Mouse (Mus musculus) ES-E14 (cell line): Measurements from ENCODE around the gene Rgs3. TPM values are rescaled to one million over a fixed set of nuclear protein-coding genes. Genes with fewer than 3 reads are reported as not detected.

Experiments
- DNase-seq: peaks from one replicate; pipeline ENCODE4 v3.0.0-alpha.2; 2013; ENCODE audit warnings: low read depth, low spot score
- H3K27ac ChIP-seq: 2 replicates; pipeline ENCODE4 v1.5.1; 2012; ENCODE audit warnings: low read depth, mild to moderate bottlenecking, low read length, moderate library complexity, mixed read lengths; ENCODE audit not compliant: poor library complexity, insufficient read depth, severe bottlenecking
- H3K36me3 ChIP-seq: 2 replicates; pipeline ENCODE4 v1.6.1; 2012; ENCODE audit warnings: mild to moderate bottlenecking, low read length, moderate library complexity, mixed read lengths; ENCODE audit not compliant: control insufficient read depth, poor library complexity, insufficient read depth, severe bottlenecking
- H3K4me1 ChIP-seq, 2 experiments: fragments of 150-350 bp in 1 of 2; sonication (generic) in 1 of 2; 2 replicates each; pipeline ENCODE4 v1.6.1; 2012; ENCODE audit warnings: low read length in 2 of 2, mild to moderate bottlenecking in 1 of 2, mixed read lengths in 1 of 2; ENCODE audit not compliant: control insufficient read depth in 2 of 2, insufficient read depth in 2 of 2, poor library complexity in 1 of 2
- H3K4me3 ChIP-seq, 2 experiments: fragments of 150-350 bp in 1 of 2; sonication (generic) in 1 of 2; 2 replicates each; pipeline ENCODE4 v1.5.1; 2012; ENCODE audit warnings: low read length in 2 of 2, low read depth in 1 of 2, mild to moderate bottlenecking in 1 of 2, mixed read lengths in 1 of 2; ENCODE audit not compliant: insufficient read depth in 1 of 2, poor library complexity in 1 of 2, severe bottlenecking in 1 of 2
- H3K9ac ChIP-seq: 2 replicates; pipeline ENCODE4 v1.6.1; 2012; ENCODE audit warnings: low read depth, mild to moderate bottlenecking, low read length, mixed read lengths; ENCODE audit not compliant: poor library complexity, insufficient read depth, severe bottlenecking
- H3K9me3 ChIP-seq: fragments of 150-350 bp; sonication (generic); 2 replicates; pipeline ENCODE4 v1.6.1; 2012; ENCODE audit warnings: low read depth, mild to moderate bottlenecking, low read length; ENCODE audit not compliant: control insufficient read depth, insufficient read depth
- CHD2 ChIP-seq: IDR thresholded peaks from 2 replicates; pipeline ENCODE4 v1.6.1; 2014; ENCODE audit warnings: mild to moderate bottlenecking, low read depth, low read length, inconsistent platforms
- HCFC1 ChIP-seq: IDR thresholded peaks from 2 replicates; pipeline ENCODE4 v1.6.1; 2012; ENCODE audit warnings: low read length, inconsistent platforms, borderline replicate concordance; ENCODE audit not compliant: insufficient read depth
- MAFK ChIP-seq: IDR thresholded peaks from 2 replicates; pipeline ENCODE4 v1.6.1; 2014; ENCODE audit warnings: mild to moderate bottlenecking, low read depth, low read length, inconsistent platforms; ENCODE audit not compliant: insufficient read depth
- ZC3H11A ChIP-seq: IDR thresholded peaks from 2 replicates; pipeline ENCODE4 v1.6.1; 2012; ENCODE audit warnings: low read depth, mild to moderate bottlenecking, inconsistent platforms, low read length, borderline replicate concordance
- ZNF384 ChIP-seq: IDR thresholded peaks from 2 replicates; pipeline ENCODE4 v1.6.1; 2012; ENCODE audit warnings: low read depth, low read length, inconsistent platforms
- in situ Hi-C, 2 experiments: fragments of 600-800 bp; cut with MboI; formaldehyde crosslinking; loops; one replicate each; pipeline ENCODE4 v1.15.1; 2025; ENCODE audit warnings: low sequenced_read_pairs in 2 of 2, inconsistent platforms in 1 of 2; ENCODE audit not compliant: unreplicated experiment in 2 of 2
- total RNA-seq: library from RNA; depleted of rRNA; stranded (reverse); fragments of 300-350 nt; gene quantifications from 2 replicates; pipeline ENCODE4 v1.2.3, GENCODE M21; 2012

Rgs3 gene
- total RNA-seq, 1 experiment: 10.0 TPM

GRCm38 (mm10) chr4:62613646-62614365 is 54.2 kb downstream of the Rgs3 start:
- H3K36me3 ChIP-seq: no peaks in the 10 kb centered on the region
- no peak for DNase-seq
- H3K4me3 ChIP-seq: no peak overlapping the region
- H3K27ac ChIP-seq: no peak overlapping the region
- H3K9ac ChIP-seq: no peak overlapping the region
- no peak for TF ChIP-seq ZC3H11A
- no peak for TF ChIP-seq CHD2
- no peak for TF ChIP-seq ZNF384
- no peak for TF ChIP-seq HCFC1
- TF ChIP-seq MAFK: no peak
- in situ Hi-C loops: no loop called here
- no peaks in the 10 kb centered on the region for H3K9me3 ChIP-seq
- H3K4me1 ChIP-seq: no peaks in the 10 kb centered on the region

- DNase-seq: no peak
- in situ Hi-C loops: no loop called here
- no peak for TF ChIP-seq CHD2
- H3K4me1 ChIP-seq: peaks cover 0 to 8% of the 10 kb centered on the region in 2 experiments; a peak in 1 of 4 replicates
- H3K27ac ChIP-seq: no peak overlapping the region
- no peaks in the 10 kb centered on the region for H3K36me3 ChIP-seq
- no peak overlapping the region for H3K4me3 ChIP-seq
- H3K9me3 ChIP-seq: no peaks in the 10 kb centered on the region
- no peak overlapping the region for H3K9ac ChIP-seq
Measured at GRCm38 (mm10) chr4:62617856-62618440, 58.3 kb downstream of the Rgs3 start.

- H3K9me3 ChIP-seq: no peaks in the 10 kb centered on the region
- TF ChIP-seq MAFK: no peak
- no peak for TF ChIP-seq ZC3H11A
- TF ChIP-seq ZNF384: no peak
- TF ChIP-seq CHD2: no peak
- TF ChIP-seq HCFC1: no peak
- H3K9ac ChIP-seq: no peak overlapping the region
- DNase-seq: no peak
- H3K36me3 ChIP-seq: no peaks in the 10 kb centered on the region
- H3K4me1 ChIP-seq: peaks cover 0 to 8% of the 10 kb centered on the region in 2 experiments; a peak in 1 of 4 replicates
- in situ Hi-C loops: no loop called here
- H3K27ac ChIP-seq: no peak overlapping the region
- H3K4me3 ChIP-seq: peak overlapping the region; percentile 29 to 30; a peak in 2 of 4 replicates
Measured at GRCm38 (mm10) chr4:62619232-62619964, 59.8 kb downstream of the Rgs3 start.

DNA sequence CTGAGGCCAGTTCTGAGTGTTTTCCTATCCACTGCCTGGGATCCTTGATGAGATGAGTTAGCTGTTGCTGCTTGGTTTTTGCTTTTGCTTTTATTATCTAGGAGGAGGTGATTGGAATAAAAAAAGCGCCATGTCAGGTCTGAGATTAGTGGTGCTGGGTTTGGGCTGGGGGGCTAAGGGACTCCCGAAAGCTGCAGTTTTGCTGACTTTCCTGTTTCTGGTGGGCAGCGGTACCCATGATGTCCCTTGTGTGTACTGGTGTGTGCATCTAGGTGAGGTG is 60.3 kb downstream of the Rgs3 start:
- Histone ChIP-seq H3K4me1 (peaks cover 0 to 11% of the 10 kb centered on the region in 2 experiments; a peak in 1 of 4 replicates), H3K4me3 (no peak overlapping the region), H3K9ac (no peak overlapping the region), H3K9me3 (no peaks in the 10 kb centered on the region), H3K27ac (no peak overlapping the region), H3K36me3 (no peaks in the 10 kb centered on the region)
- DNase-seq: no peak
- in situ Hi-C loops: no loop called here
- TF ChIP-seq MAFK (no peak), HCFC1 (no peak), CHD2 (no peak), ZNF384 (no peak), ZC3H11A (no peak)
